Mouse (Mus musculus): ENCODE measurements around the gene Avpr1a.

Avpr1a gene

GRCm38 (mm10) chr10:122447861-122448716 is at the start of gene Avpr1a:
Avpr1a (plus strand) TSS chr10:122448499.
- no peak for DNase-seq (ENCODE audit: low spot score)

- DNase-seq (ENCODE audit: low spot score) = no peak
Observed at GRCm38 (mm10) chr10:122402270-122402669, 46.0 kb upstream of the Avpr1a start.

GRCm38 (mm10) chr10:122406333-122406732 is 42.0 kb upstream of the Avpr1a start:
- no peak for DNase-seq (ENCODE audit: low spot score)

GRCm38 (mm10) chr10:122408697-122409409 is 39.4 kb upstream of the Avpr1a start:
- DNase-seq (ENCODE audit: low spot score) = no peak

- no peak for DNase-seq (ENCODE audit: low spot score)
Observed at GRCm38 (mm10) chr10:122410791-122411190, 37.5 kb upstream of the Avpr1a start.

- no peak for DNase-seq (ENCODE audit: low spot score)
Observed at GRCm38 (mm10) chr10:122432690-122433089, 15.6 kb upstream of the Avpr1a start.

GRCm38 (mm10) chr10:122447275-122447674 is 1.0 kb upstream of the Avpr1a start:
- DNase-seq (ENCODE audit: low spot score) = no peak

- no peak for DNase-seq (ENCODE audit: low spot score)
Observed at GRCm38 (mm10) chr10:122448717-122449611, 665 bp downstream of the Avpr1a start.

GRCm38 (mm10) chr10:122449856-122450255 is 1.6 kb downstream of the Avpr1a start:
- DNase-seq (ENCODE audit: low spot score) = no peak

GRCm38 (mm10) chr10:122453466-122453865 is 5.2 kb downstream of the Avpr1a start:
- no peak for DNase-seq (ENCODE audit: low spot score)

- no peak for DNase-seq (ENCODE audit: low spot score)
Observed at GRCm38 (mm10) chr10:122455793-122456192, 7.5 kb downstream of the Avpr1a start.

GRCm38 (mm10) chr10:122476846-122477245 is 28.5 kb downstream of the Avpr1a start:
- DNase-seq (ENCODE audit: low spot score) = no peak

GRCm38 (mm10) chr10:122498551-122498950 is 50.3 kb downstream of the Avpr1a start:
- no peak for DNase-seq (ENCODE audit: low spot score)

- no peak for DNase-seq (ENCODE audit: low spot score)
Observed at GRCm38 (mm10) chr10:122499306-122499705, 51.0 kb downstream of the Avpr1a start.
